Mouse (Mus musculus): ENCODE results near the gene Snap29. TPM values are rescaled to one million over a fixed set of nuclear protein-coding genes. Genes with fewer than 3 reads are reported as not detected.

Snap29 gene
- polyA plus RNA-seq, 2 experiments = 7.8 to 9.7 TPM

- H3K4me3 ChIP-seq (replicated peaks; ENCODE audit: low read length) = no peak overlapping the region
- H3K4me2 ChIP-seq (replicated peaks; ENCODE audit: low read depth, low read length, severe bottlenecking) = no peak overlapping the region
- no peaks in the 10 kb centered on the region for H3K27me3 ChIP-seq (ENCODE audit: control insufficient read depth, insufficient read depth, low read length)
- no peak overlapping the region for H3K9ac ChIP-seq (ENCODE audit: low read depth, low read length, severe bottlenecking)
- WGBS = 59% methylated on average over 4 of the region's 4 CpGs
- ATAC-seq (ENCODE audit: low FRiP score, low read depth) = no peak
- no peaks in the 10 kb centered on the region for H3K9me3 ChIP-seq (ENCODE audit: control insufficient read depth, low read length)
- no peak for TF ChIP-seq POLR2A (IDR thresholded peaks at IDR 0.05; ENCODE audit: borderline replicate concordance, extremely low read depth, insufficient read depth, insufficient read length)
- DNase-seq (ENCODE audit: low spot score) = no peak
- no peaks in the 10 kb centered on the region for H3K4me1 ChIP-seq (ENCODE audit: control insufficient read depth, insufficient read depth, low read length)
- no peak overlapping the region for H3K27ac ChIP-seq (replicated peaks; ENCODE audit: low read depth, low read length)
- H3K36me3 ChIP-seq (ENCODE audit: control insufficient read depth, insufficient read depth, low read length) = no peaks in the 10 kb centered on the region; the same call in 1 of the 2 replicates
These were observed 4.4 kb downstream of the Snap29 start for GRCm38 (mm10) chr16:17410209-17410608.

- DNase-seq (ENCODE audit: low spot score) (no peak), ATAC-seq (ENCODE audit: low FRiP score, low read depth) (no peak)
- Histone ChIP-seq H3K9me3 (ENCODE audit: control insufficient read depth, low read length) (no peaks in the 10 kb centered on the region), H3K27ac (replicated peaks; ENCODE audit: low read depth, low read length) (no peak overlapping the region), H3K4me3 (replicated peaks; ENCODE audit: low read length) (no peak overlapping the region), H3K27me3 (ENCODE audit: control insufficient read depth, insufficient read depth, low read length) (no peaks in the 10 kb centered on the region), H3K4me1 (ENCODE audit: control insufficient read depth, insufficient read depth, low read length) (no peaks in the 10 kb centered on the region), H3K4me2 (replicated peaks; ENCODE audit: low read depth, low read length, severe bottlenecking) (no peak overlapping the region), H3K9ac (ENCODE audit: low read depth, low read length, severe bottlenecking) (no peak overlapping the region), H3K36me3 (ENCODE audit: control insufficient read depth, insufficient read depth, low read length) (peaks cover 51% of the 10 kb centered on the region)
- WGBS = 82% methylated on average over 3 of the region's 3 CpGs
- no peak for TF ChIP-seq POLR2A (IDR thresholded peaks at IDR 0.05; ENCODE audit: borderline replicate concordance, extremely low read depth, insufficient read depth, insufficient read length)
These were observed 17.2 kb downstream of the Snap29 start for GRCm38 (mm10) chr16:17423021-17423420.

- Histone ChIP-seq H3K27me3 (ENCODE audit: control insufficient read depth, insufficient read depth, low read length) (no peaks in the 10 kb centered on the region), H3K4me2 (replicated peaks; ENCODE audit: low read depth, low read length, severe bottlenecking) (no peak overlapping the region), H3K9me3 (ENCODE audit: control insufficient read depth, low read length) (no peaks in the 10 kb centered on the region), H3K9ac (ENCODE audit: low read depth, low read length, severe bottlenecking) (no peak overlapping the region), H3K27ac (replicated peaks; ENCODE audit: low read depth, low read length) (no peak overlapping the region), H3K4me3 (replicated peaks; ENCODE audit: low read length) (no peak overlapping the region), H3K4me1 (ENCODE audit: control insufficient read depth, insufficient read depth, low read length) (no peaks in the 10 kb centered on the region), H3K36me3 (ENCODE audit: control insufficient read depth, insufficient read depth, low read length) (peaks cover 15% of the 10 kb centered on the region)
- DNase-seq (ENCODE audit: low spot score) (no peak), ATAC-seq (ENCODE audit: low FRiP score, low read depth) (no peak)
- TF ChIP-seq POLR2A (IDR thresholded peaks at IDR 0.05; ENCODE audit: borderline replicate concordance, extremely low read depth, insufficient read depth, insufficient read length) = no peak
- 68% methylated on average over 2 of the region's 2 CpGs for WGBS
These were observed 26.8 kb downstream of the Snap29 start for GRCm38 (mm10) chr16:17432576-17432975.

GRCm38 (mm10) chr16:17451541-17452372 lies 46.0 kb downstream of the Snap29 start, which contains the start of gene Crkl:
Gene Crkl (plus strand): TSS chr16:17451987.
- under 1% methylated on average over 56 of the region's 63 CpGs for WGBS
- DNase-seq (ENCODE audit: low spot score) = peak; percentile 99

GRCm38 (mm10) chr16:17452373-17452715 lies 46.6 kb downstream of the Snap29 start:
- ATAC-seq (ENCODE audit: low FRiP score, low read depth) (peak; percentile 28), DNase-seq (ENCODE audit: low spot score) (peak; percentile 28)
- peaks cover 14% of the 10 kb centered on the region for H3K4me1 ChIP-seq (ENCODE audit: control insufficient read depth, insufficient read depth, low read length)
- peak overlapping the region; percentile 89 for H3K9ac ChIP-seq (ENCODE audit: low read depth, low read length, severe bottlenecking)
- peak overlapping the region; percentile 90 for H3K4me2 ChIP-seq (replicated peaks; ENCODE audit: low read depth, low read length, severe bottlenecking)
- no peaks in the 10 kb centered on the region for H3K9me3 ChIP-seq (ENCODE audit: control insufficient read depth, low read length)
- TF ChIP-seq POLR2A (IDR thresholded peaks at IDR 0.05; ENCODE audit: borderline replicate concordance, extremely low read depth, insufficient read depth, insufficient read length) = no peak
- peak overlapping the region; percentile 90 for H3K27ac ChIP-seq (replicated peaks; ENCODE audit: low read depth, low read length)
- peak overlapping the region; percentile 93 for H3K4me3 ChIP-seq (replicated peaks; ENCODE audit: low read length)
- WGBS = under 1% methylated on average over 24 of the region's 24 CpGs
- H3K36me3 ChIP-seq (ENCODE audit: control insufficient read depth, insufficient read depth, low read length) = peaks cover 17% of the 10 kb centered on the region
- no peaks in the 10 kb centered on the region for H3K27me3 ChIP-seq (ENCODE audit: control insufficient read depth, insufficient read depth, low read length)

More at GRCm38 (mm10) chr16:17451541-17452372, 46.0 kb downstream of the Snap29 start, which contains the start of gene Crkl:
- peak within 1 kb of the TSS; percentile 90 for H3K4me2 ChIP-seq (replicated peaks; ENCODE audit: low read depth, low read length, severe bottlenecking)
- H3K9me3 ChIP-seq (ENCODE audit: control insufficient read depth, low read length) = no peaks in the 10 kb centered on the region
- peak within 1 kb of the TSS; percentile 93 for H3K4me3 ChIP-seq (replicated peaks; ENCODE audit: low read length)
- peak within 1 kb of the TSS; percentile 90 for H3K27ac ChIP-seq (replicated peaks; ENCODE audit: low read depth, low read length)
- peak; percentile 98 for ATAC-seq (ENCODE audit: low FRiP score, low read depth)
- peak within 1 kb of the TSS; percentile 89 for H3K9ac ChIP-seq (ENCODE audit: low read depth, low read length, severe bottlenecking)
- peaks cover 14% of the 10 kb centered on the region for H3K4me1 ChIP-seq (ENCODE audit: control insufficient read depth, insufficient read depth, low read length)
- no peaks in the 10 kb centered on the region for H3K27me3 ChIP-seq (ENCODE audit: control insufficient read depth, insufficient read depth, low read length)
- TF ChIP-seq POLR2A (IDR thresholded peaks at IDR 0.05; ENCODE audit: borderline replicate concordance, extremely low read depth, insufficient read depth, insufficient read length) = peak; percentile 92; the same call in 1 of the 2 replicates
- peaks cover 11% of the 10 kb centered on the region for H3K36me3 ChIP-seq (ENCODE audit: control insufficient read depth, insufficient read depth, low read length)
